ENCODE assay signal across 19 mouse cellular contexts in genomic region chr6:114866619-114867018, GRCm38 (mm10).
DNase-seq lines count a peak whose midpoint lies in the region; ATAC-seq lines count a peak whose summit lies in the region.
"Had no signal": no experiment of that assay in that cellular context is flagged by ENCODE, and none has a peak within 500 bp of the region (broad histone marks: within the 10 kb centered on the region; RNA-seq: fewer than 3 reads in every experiment).

No protein-coding gene starts in this region.

- 61% methylated on average over 4 of the region's 4 CpGs for WGBS in heart, embryonic 13.5 days
- 87% methylated on average over 4 of the region's 4 CpGs for WGBS in midbrain, embryonic 14.5 days

- H3K9ac ChIP-seq in heart, embryonic 13.5 days, result no peak overlapping the region
- no peak overlapping the region for H3K9ac ChIP-seq in midbrain, embryonic 14.5 days (replicated peaks; ENCODE audit: low read length)
- H3K9ac ChIP-seq: hindbrain, embryonic 13.5 days; limb, embryonic 13.5 days; lung, embryonic 15.5 days; midbrain, embryonic 15.5 days; neural tube, embryonic 12.5 days; stomach, embryonic 15.5 days had no signal

- no peaks in the 10 kb centered on the region for H3K27me3 ChIP-seq in heart, embryonic 13.5 days (replicated peaks)
- H3K27me3 ChIP-seq in midbrain, embryonic 14.5 days (ENCODE audit: control insufficient read depth, insufficient read depth, low read length), result no peaks in the 10 kb centered on the region
- H3K27me3 ChIP-seq: hindbrain, embryonic 13.5 days; limb, embryonic 13.5 days; lung, embryonic 15.5 days; midbrain, embryonic 15.5 days; neural tube, embryonic 12.5 days; stomach, embryonic 15.5 days had no signal

- no peaks in the 10 kb centered on the region for H3K9me3 ChIP-seq in heart, embryonic 13.5 days
- H3K9me3 ChIP-seq in midbrain, embryonic 14.5 days (ENCODE audit: control insufficient read depth, low read length), result no peaks in the 10 kb centered on the region
- H3K9me3 ChIP-seq: hindbrain, embryonic 13.5 days; limb, embryonic 13.5 days; lung, embryonic 15.5 days; midbrain, embryonic 15.5 days; neural tube, embryonic 12.5 days; stomach, embryonic 15.5 days had no signal

- H3K4me2 ChIP-seq in heart, embryonic 13.5 days, result no peak overlapping the region
- H3K4me2 ChIP-seq in midbrain, embryonic 14.5 days (ENCODE audit: low read length), result no peak overlapping the region
- H3K4me2 ChIP-seq: hindbrain, embryonic 13.5 days; limb, embryonic 13.5 days; lung, embryonic 15.5 days; midbrain, embryonic 15.5 days; neural tube, embryonic 12.5 days; stomach, embryonic 15.5 days had no signal

- ATAC-seq in heart, embryonic 13.5 days (ENCODE audit: extremely low read depth, insufficient number of reproducible peaks, low FRiP score, low TSS enrichment), result no peak
- no peak for ATAC-seq in midbrain, embryonic 14.5 days (ENCODE audit: low FRiP score, low TSS enrichment)
- ATAC-seq: intestine, embryonic 16.5 days; midbrain, embryonic 15.5 days had no signal

- H3K27ac ChIP-seq in heart, embryonic 13.5 days (replicated peaks), result peak overlapping the region; percentile 70
- no peak overlapping the region for H3K27ac ChIP-seq in midbrain, embryonic 14.5 days (replicated peaks; ENCODE audit: low read depth, low read length)
- H3K27ac ChIP-seq: hindbrain, embryonic 13.5 days; lung, embryonic 15.5 days; midbrain, embryonic 15.5 days; neural tube, embryonic 12.5 days; stomach, embryonic 15.5 days had no signal

- peak; percentile 20 for DNase-seq in adrenal gland, postnatal 10 days
- DNase-seq in adrenal gland, adult 8-10 months, result no peak
- peak; percentile 56 for DNase-seq in kidney, adult 9 months
- DNase-seq in kidney, adult 11 months, result no peak
- peak; percentile 47 to 80 for DNase-seq in kidney, postnatal 36 days
- DNase-seq in midbrain, embryonic 14.5 days, result no peak
- DNase-seq in liver, result no peak
- DNase-seq: cerebellum, adult 11-12 months; gastrocnemius, postnatal 25 days; thymus, postnatal 25 days had no signal

- peaks cover 80% of the 10 kb centered on the region for H3K4me1 ChIP-seq in heart, embryonic 13.5 days
- H3K4me1 ChIP-seq in midbrain, embryonic 14.5 days (ENCODE audit: control insufficient read depth, insufficient read depth, low read length), result peaks cover 11% of the 10 kb centered on the region

- peaks cover 41% of the 10 kb centered on the region for H3K36me3 ChIP-seq in heart, embryonic 13.5 days
- H3K36me3 ChIP-seq in midbrain, embryonic 14.5 days (ENCODE audit: control insufficient read depth, insufficient read depth, low read length), result peaks cover 16% of the 10 kb centered on the region
- H3K36me3 ChIP-seq: midbrain, embryonic 15.5 days had no signal

- no peak overlapping the region for H3K4me3 ChIP-seq in heart, embryonic 13.5 days
- H3K4me3 ChIP-seq in midbrain, embryonic 14.5 days (replicated peaks; ENCODE audit: low read depth, low read length), result no peak overlapping the region
- H3K4me3 ChIP-seq: erythroblast, embryonic 14.5 days; hindbrain, embryonic 13.5 days; limb, embryonic 13.5 days; lung, embryonic 15.5 days; midbrain, embryonic 15.5 days; neural tube, embryonic 12.5 days; stomach, embryonic 15.5 days had no signal

Comparison
In these comparisons a context has a peak if more than half of its experiments do, and no peak if none do; other contexts are left out.
1. DNase-seq: peak in adrenal gland, postnatal 10 days (single experiment), kidney, adult 9 months (single experiment) and kidney, postnatal 36 days (2 of 2); none in adrenal gland, adult 8-10 months (single experiment), kidney, adult 11 months (single experiment), midbrain, embryonic 14.5 days (single experiment) and liver (single experiment).